Mouse (Mus musculus): Measurements from ENCODE around the gene Adm2.
A peak's percentile ranks its signal among the peaks of the same experiment; 100 is the strongest.

Gene Adm2

DNA sequence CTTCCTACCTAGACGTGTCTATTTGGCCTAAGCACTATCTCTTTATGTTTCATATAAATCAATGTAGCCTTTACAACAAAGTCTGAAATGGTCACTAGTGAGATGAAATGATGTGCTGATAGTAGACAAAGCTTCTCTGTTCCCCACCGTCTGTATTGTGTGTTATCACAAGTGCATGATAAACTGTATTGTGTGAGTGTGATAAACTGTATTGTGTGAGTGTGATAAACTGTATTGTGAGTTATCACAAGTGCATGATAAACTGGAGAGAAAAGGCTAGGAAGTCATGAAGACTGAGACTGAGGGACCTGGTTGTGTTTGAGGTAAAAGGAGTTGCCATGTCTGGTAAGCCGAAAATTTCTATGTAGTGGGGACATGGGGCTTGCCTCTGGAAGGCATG, 36.3 kb downstream of the Adm2 start:
- no peak for DNase-seq

DNA sequence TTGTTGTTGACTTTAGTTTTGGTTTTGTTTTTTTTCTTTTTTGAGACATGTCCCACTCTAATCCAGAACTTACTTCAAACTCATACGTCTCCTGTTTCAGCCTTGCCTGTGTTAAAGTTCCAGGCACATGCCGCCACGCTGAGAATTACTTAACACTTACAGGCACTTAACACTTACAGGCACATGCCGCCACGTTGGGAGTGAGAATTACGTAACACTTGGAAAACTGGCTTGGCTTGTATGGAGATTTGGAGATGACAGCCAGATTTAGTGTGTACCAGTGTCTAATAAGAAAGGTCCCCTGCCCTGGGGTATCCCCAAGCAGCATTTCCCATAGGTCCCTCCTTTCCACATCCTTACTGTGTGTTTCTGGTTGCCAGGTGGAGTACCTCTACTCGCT, 40.5 kb downstream of the Adm2 start:
- no peak for DNase-seq

DNA sequence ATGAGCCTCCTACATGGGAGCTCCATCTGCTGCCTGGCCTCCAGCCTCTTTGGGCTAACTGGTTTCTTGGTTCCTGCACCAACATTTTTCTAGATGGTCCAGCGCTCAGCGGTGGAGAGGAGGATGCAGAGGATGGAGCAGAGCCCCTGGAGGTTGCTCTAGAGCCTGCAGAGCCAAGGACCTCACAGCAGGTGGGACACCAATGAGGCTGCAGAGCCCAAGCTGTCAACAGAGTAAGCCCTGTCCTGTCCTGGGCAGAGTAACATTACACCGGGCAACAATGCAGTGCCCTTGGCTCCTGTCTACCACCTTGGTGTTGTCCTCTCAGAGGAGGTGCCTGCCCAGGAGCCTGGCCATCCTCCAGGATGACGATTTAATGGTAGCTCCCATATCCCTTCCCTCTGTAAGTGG, 42.6 kb downstream of the Adm2 start:
- DNase-seq, result no peak

DNA sequence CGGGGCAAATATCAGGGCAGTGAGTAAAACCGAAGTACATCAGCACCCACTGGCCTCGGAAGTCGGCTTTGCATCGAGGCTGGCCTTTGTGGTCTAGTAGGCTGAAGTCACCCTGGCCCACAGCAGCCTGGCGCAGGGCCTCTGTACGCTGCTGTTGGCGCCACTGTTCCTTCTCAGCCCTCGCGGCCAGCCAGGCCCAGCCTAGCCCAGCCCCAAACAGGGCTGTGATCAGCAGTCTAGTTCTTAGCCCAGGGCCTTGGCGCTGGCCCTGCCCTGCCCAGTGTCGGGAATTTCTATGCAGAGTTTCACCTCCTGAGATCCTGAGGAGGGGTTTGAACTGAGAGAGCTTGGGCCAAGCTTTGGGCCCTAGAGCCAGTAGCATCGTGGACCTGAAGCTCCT, 49.5 kb downstream of the Adm2 start:
- no peak for DNase-seq

DNA sequence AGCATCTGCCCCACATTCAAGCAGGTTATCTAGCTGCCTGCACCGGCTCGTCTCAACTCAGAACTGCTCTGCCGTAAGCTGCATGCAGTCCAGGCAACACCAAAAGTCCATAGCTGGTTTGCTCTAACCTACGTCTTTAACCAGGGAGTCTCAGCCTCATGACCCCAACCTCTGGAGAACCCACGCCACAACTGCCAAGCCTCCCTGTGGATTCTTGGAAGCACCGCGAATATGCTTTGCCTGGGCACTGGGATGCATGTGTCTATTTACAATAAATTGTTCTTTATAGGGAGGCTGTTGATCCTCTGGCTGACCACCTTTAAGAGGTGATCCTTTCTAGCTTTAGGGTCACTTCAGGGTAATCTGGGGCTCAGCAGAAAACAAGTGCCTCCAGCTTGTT, 50.0 kb downstream of the Adm2 start:
- DNase-seq, result no peak

DNA sequence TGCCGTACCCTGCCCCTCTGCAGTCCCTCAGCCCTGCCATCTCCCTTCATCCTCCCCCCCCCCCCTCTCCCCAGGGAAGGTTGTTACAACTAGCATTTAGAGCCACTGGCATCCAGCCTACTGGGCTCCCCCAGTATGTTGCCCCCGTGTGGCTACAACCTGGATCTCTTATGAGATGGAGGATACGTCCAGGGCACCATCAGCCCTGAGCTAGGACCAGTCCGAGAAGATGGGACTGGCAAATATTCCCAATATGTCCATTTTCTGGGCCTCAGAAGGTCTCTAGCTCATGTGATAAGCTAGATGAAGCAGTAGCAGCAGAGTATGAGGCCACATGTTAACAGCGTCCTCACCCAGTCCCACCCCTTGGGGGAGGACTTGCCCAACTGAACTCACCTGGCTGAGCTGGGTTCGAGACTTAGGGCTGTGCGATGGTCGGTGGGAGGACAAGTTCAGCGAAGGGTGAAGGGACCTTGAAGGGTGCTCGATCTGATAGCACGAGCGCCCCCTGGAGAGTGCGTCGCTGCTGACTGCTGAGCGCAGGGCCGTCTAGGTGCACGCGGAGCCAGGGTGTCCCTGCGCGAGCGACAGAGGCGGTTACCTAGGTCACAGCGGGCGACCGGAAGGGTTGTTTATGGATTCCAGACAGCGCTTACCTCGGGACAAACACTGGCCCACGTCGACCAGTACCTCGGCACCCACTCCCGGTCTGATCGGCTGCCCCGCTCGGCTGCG, 50.7 kb downstream of the Adm2 start:
- DNase-seq, result peak; percentile 89

DNA sequence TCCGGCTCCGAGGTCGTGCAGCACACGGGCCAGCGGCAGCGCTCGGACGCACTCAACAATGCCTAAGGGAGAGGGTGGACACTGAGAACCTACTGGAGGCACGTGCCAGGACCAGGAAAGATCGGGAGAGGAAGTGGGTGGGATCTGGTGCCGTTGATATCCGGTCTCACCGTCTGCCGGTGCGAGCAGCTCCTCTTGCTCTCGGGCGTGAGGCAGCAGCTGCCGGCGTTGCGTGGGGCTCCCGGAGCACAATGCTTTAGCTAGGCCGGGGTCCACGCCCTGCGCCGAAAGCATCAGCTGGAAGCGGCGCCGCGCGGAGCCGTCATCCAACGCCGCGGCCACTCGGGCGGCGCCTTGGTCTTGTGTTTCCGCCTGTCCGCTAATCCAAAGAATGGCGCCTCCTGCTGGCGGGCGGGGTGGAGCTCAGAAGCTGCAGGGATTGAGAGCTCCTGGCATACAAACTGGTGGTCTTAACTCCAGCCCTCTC, 51.3 kb downstream of the Adm2 start, which contains the start of gene Sco2:
TSS of gene Sco2 (minus strand) at position 85 of the 487 bp plus-strand sequence.
- DNase-seq, result peak; percentile 95
